Mouse (Mus musculus) forebrain, embryonic 13.5 days (tissue): ENCODE results near the gene Vash1. TPM values are rescaled to one million over a fixed set of nuclear protein-coding genes. Genes with fewer than 3 reads are reported as not detected.

ENCODE experiments used
- ATAC-seq: fragments of 200-750 bp; cut with Nextera tagmentation; 2 replicates; pipeline ENCODE4 v1.8.0; 2017
- H3K27ac ChIP-seq: fragments of 300-500 bp; sonication (generic); 2 replicates; pipeline ENCODE4 v1.5.1; 2015; ENCODE audit warnings: inconsistent platforms, mild to moderate bottlenecking, moderate library complexity
- H3K27me3 ChIP-seq: fragments of 300-500 bp; sonication (generic); 2 replicates; pipeline ENCODE4 v1.6.1; 2015; ENCODE audit warnings: mild to moderate bottlenecking, inconsistent platforms
- H3K36me3 ChIP-seq: fragments of 300-500 bp; sonication (generic); 2 replicates; pipeline ENCODE4 v1.6.1; 2015; ENCODE audit warnings: mild to moderate bottlenecking, inconsistent platforms; ENCODE audit not compliant: poor library complexity, severe bottlenecking
- H3K4me1 ChIP-seq: fragments of 300-500 bp; sonication (generic); 2 replicates; pipeline ENCODE4 v1.6.1; 2015; ENCODE audit warnings: inconsistent platforms
- H3K4me2 ChIP-seq: fragments of 300-500 bp; sonication (generic); 2 replicates; pipeline ENCODE4 v1.6.1; 2015; ENCODE audit warnings: inconsistent platforms, mild to moderate bottlenecking, moderate library complexity
- H3K4me3 ChIP-seq: fragments of 300-500 bp; sonication (generic); 2 replicates; pipeline ENCODE4 v1.5.1; 2015; ENCODE audit warnings: mild to moderate bottlenecking, inconsistent platforms
- H3K9ac ChIP-seq: fragments of 300-500 bp; sonication (generic); 2 replicates; pipeline ENCODE4 v1.6.1; 2015; ENCODE audit warnings: mild to moderate bottlenecking, inconsistent platforms
- H3K9me3 ChIP-seq: fragments of 300-500 bp; sonication (generic); replicated peaks from 2 replicates; pipeline ENCODE4 v1.6.1; 2016; ENCODE audit warnings: inconsistent platforms
- WGBS: fragments of 180-500 bp; shearing (Covaris S2); methylation state at CpG from one replicate; pipeline ENCODE4 v1.1.7; 2015; 5-methylcytosine and 5-hydroxymethylcytosine counted together
- polyA plus RNA-seq: library from polyadenylated mRNA; unstranded; fragments of >200 nt; fragmentation: Nextera tagmentation; extraction: Ambion mirVana; gene quantifications from 2 replicates; pipeline ENCODE4 v1.2.1, GENCODE M21; 2015

Vash1 gene
- 33.6 and 38.2 TPM in 2 replicates for polyA plus RNA-seq

DNA sequence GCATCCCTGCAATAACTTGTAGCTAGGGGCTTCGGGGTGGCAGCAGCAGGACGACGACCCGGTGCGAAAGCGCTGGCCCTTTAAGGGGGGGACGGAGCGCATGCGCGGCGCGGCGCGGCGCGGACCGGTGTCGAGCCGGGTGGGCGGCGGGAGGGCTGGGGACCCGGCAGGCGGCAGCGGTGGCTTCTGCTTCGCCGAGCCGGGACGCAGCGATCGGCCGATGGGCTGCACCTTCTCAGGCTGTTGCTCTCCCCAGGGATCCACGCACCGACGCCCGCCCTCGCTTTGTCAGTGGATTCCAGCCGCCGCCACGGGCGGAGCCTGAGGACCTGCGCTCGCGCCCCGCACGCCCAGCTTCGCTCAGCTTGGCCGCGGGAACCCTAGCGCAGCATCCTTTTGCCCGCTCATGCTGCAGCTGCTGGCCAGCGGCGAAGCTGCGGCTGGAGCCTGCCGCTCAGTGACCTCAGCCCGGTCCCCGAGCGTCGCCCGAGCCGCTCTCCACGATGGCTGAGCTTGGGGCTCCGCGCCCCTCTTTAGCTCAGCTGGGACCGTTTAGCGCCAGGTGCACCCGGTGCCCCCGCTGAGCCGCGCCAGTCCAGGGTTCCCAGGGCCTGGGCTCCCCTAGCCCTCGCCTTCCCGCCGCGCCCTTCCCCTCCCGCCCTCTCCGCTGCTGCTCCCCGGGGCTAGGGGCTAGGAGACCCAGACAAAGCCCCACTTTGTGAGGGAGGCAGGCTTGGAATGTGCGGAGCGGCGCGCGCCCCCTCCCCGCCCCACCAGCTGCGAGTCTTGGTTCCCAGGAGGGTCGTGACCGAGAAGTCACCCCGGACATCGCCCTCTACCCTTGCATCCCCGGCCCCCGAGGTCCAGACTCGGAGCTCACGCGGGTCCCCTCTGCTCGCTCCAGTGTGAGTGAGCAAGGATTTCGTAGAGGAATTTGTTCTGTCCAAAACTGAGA is at the start of gene Vash1:
Vash1 (plus strand) TSS at position 110 of the 955 bp plus-strand sequence.
- Histone ChIP-seq H3K4me2 (peak within 1 kb of the TSS; percentile 85), H3K9me3 (no peaks in the 10 kb centered on the region), H3K27me3 (peaks cover 6% of the 10 kb centered on the region), H3K9ac (peak within 1 kb of the TSS; percentile 100), H3K27ac (peak within 1 kb of the TSS; percentile 96), H3K36me3 (peaks cover 14% of the 10 kb centered on the region), H3K4me3 (peak within 1 kb of the TSS; percentile 94), H3K4me1 (peaks cover 38% of the 10 kb centered on the region)
- ATAC-seq = peak; percentile 85
- under 1% methylated on average over 80 of the region's 94 CpGs for WGBS

DNA sequence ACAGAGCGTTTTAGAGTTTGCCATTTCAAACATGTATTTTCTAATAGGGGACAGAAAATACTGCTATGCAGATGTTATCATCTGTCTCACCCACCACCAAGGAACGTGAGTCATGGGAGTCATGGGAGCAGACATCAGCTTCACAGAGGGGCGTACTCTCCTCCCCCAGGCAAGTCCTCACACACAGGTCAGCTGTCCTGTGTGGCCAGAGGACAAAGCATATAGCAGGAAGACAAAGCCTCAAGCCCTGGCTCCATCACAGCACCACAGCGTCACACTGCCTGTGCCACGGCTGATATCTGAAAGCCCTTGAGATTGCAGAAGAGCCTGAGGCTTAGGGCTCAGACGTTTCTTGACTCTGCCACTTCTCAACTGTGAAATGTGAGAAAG is 49.7 kb upstream of the Vash1 start:
- Histone ChIP-seq H3K27me3 (no peaks in the 10 kb centered on the region), H3K4me3 (no peak overlapping the region), H3K9me3 (no peaks in the 10 kb centered on the region), H3K4me1 (no peaks in the 10 kb centered on the region), H3K27ac (no peak overlapping the region), H3K9ac (no peak overlapping the region), H3K4me2 (no peak overlapping the region), H3K36me3 (no peaks in the 10 kb centered on the region)
- ATAC-seq = no peak
- 80% methylated on average over 6 of the region's 6 CpGs for WGBS

GRCm38 (mm10) chr12:86641763-86642162 is 36.7 kb upstream of the Vash1 start:
- WGBS = 30% methylated on average over 8 of the region's 8 CpGs

DNA sequence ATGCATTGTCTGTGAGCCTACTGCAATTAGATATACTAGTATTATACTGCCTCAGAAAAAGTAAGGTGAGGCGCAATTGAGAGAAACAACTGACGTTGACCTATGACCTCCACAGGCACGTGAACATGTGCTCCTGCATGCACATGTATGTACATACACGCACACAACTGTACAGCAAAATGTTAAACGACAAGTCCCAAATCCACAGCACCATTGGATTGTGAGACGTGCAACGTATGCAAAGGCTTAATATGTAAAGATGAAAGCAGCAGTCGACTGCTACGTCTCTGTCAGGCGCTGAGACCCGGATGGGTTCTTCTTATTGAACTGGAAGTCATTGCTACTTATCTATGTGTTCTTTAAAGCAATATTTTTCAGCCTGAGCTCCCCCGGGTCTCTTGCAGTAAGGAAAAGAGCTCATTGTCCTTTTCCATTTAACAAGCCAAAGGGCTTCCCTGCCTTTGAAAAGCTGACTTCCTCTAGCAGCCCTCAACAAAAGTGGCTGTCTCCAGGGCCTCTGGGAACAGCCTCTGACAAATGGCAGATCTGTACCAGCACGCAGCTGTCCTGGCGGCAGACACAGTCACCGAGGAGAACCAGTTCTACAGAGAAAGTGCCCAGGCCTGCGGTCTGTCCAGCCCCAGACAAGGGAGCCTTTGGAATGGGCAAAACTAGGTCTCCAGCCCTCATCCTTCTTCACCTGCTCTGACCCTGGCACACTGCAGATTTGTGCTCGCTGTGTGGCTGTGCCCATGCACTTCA is 33.8 kb upstream of the Vash1 start:
- Histone ChIP-seq H3K4me1 (peaks cover 38% of the 10 kb centered on the region), H3K9me3 (0 out of 2 replicates have a peak, but pooled peaks cover 3% of the 10 kb centered on the region), H3K27ac (peak overlapping the region; percentile 6; the same call in 1 of the 2 replicates), H3K36me3 (no peaks in the 10 kb centered on the region), H3K4me3 (no peak overlapping the region), H3K4me2 (no peak overlapping the region), H3K27me3 (no peaks in the 10 kb centered on the region), H3K9ac (no peak overlapping the region)
- WGBS = 54% methylated on average over 17 of the region's 17 CpGs
- no peak for ATAC-seq

More at GRCm38 (mm10) chr12:86641763-86642162, 36.7 kb upstream of the Vash1 start:
- Histone ChIP-seq H3K9me3 (no peaks in the 10 kb centered on the region), H3K4me3 (no peak overlapping the region), H3K4me2 (no peak overlapping the region), H3K9ac (no peak overlapping the region), H3K27ac (no peak overlapping the region), H3K4me1 (peaks cover 23% of the 10 kb centered on the region), H3K36me3 (no peaks in the 10 kb centered on the region), H3K27me3 (no peaks in the 10 kb centered on the region)
- 0 out of 2 replicates have a peak, but pooled peaks have one; percentile 33 for ATAC-seq

GRCm38 (mm10) chr12:86645494-86645893 is 33.0 kb upstream of the Vash1 start:
- H3K4me3 ChIP-seq = no peak overlapping the region
- H3K27ac ChIP-seq = no peak overlapping the region
- peaks cover 38% of the 10 kb centered on the region for H3K4me1 ChIP-seq
- H3K36me3 ChIP-seq = no peaks in the 10 kb centered on the region
- H3K27me3 ChIP-seq = no peaks in the 10 kb centered on the region
- H3K9ac ChIP-seq = no peak overlapping the region
- H3K9me3 ChIP-seq = 0 out of 2 replicates have a peak, but pooled peaks cover 3% of the 10 kb centered on the region
- no peak for ATAC-seq
- WGBS = 81% methylated on average over 5 of the region's 5 CpGs
- H3K4me2 ChIP-seq = no peak overlapping the region

GRCm38 (mm10) chr12:86646831-86647230 is 31.7 kb upstream of the Vash1 start:
- Histone ChIP-seq H3K27ac (peak overlapping the region; percentile 65), H3K4me1 (peaks cover 40% of the 10 kb centered on the region), H3K4me2 (peak overlapping the region; percentile 36), H3K4me3 (no peak overlapping the region), H3K9ac (no peak overlapping the region), H3K27me3 (no peaks in the 10 kb centered on the region), H3K36me3 (no peaks in the 10 kb centered on the region), H3K9me3 (0 out of 2 replicates have a peak, but pooled peaks cover 3% of the 10 kb centered on the region)
- peak; percentile 50 for ATAC-seq
- whole genome bisulfite sequencing = 32% methylated on average over 9 of the region's 9 CpGs

DNA sequence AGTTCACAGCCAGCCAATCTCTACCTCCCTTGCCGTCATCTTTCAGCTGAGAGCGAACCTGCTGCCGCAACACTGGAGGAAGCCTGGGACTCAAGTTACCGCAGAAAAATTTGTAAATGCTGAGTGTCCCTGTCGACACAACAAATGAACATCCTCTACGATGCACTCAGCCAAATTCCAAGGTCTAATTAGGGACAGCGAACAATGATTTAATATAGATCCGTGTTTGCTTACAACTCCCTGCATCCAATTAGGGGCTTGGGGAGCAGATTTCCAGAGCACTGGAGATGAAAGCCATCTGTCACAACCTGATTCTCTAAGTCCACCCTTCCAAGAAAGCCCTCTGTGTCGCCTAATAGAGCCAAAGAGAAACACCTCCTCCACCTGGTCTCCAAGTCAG is 31.2 kb upstream of the Vash1 start:
- peak; percentile 64 for ATAC-seq
- H3K4me2 ChIP-seq = peak overlapping the region; percentile 36

GRCm38 (mm10) chr12:86647736-86648135 is 30.8 kb upstream of the Vash1 start:
- no peak overlapping the region for H3K9ac ChIP-seq
- WGBS = 54% methylated on average over 5 of the region's 5 CpGs
- no peak for ATAC-seq

More for the DNA sequence above, 31.2 kb upstream of the Vash1 start:
- H3K4me1 ChIP-seq = peaks cover 45% of the 10 kb centered on the region
- H3K9ac ChIP-seq = no peak overlapping the region
- 0 out of 2 replicates have a peak, but pooled peaks cover 3% of the 10 kb centered on the region for H3K9me3 ChIP-seq
- peak overlapping the region; percentile 65 for H3K27ac ChIP-seq
- no peaks in the 10 kb centered on the region for H3K36me3 ChIP-seq
- H3K27me3 ChIP-seq = no peaks in the 10 kb centered on the region
- 13% methylated on average over 9 of the region's 9 CpGs for WGBS
- no peak overlapping the region for H3K4me3 ChIP-seq

DNA sequence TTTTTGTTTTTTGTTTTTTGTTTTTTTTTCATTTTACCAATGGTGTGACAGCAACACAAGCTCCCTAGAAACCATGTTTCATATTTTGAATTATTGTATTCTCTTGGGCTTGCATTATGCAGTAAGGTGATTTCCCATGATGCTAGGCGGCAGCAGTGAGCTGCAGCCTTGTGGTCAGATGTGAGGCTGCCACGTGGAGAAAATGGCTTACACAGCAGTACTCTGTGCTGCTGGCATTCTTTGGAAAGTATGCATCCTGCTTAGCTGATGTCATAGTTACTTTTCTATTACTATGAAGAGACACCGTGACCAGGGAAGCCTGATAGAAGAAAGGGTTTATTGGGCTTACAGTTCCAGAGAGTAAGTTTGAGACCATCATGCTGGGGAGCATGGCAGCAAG is 30.0 kb upstream of the Vash1 start:
- H3K9me3 ChIP-seq = 0 out of 2 replicates have a peak, but pooled peaks cover 3% of the 10 kb centered on the region
- ATAC-seq = no peak
- H3K36me3 ChIP-seq = no peaks in the 10 kb centered on the region
- no peak overlapping the region for H3K4me2 ChIP-seq
- H3K4me1 ChIP-seq = peaks cover 52% of the 10 kb centered on the region
- 0 out of 2 replicates have a peak, but pooled peaks cover under 1% of the 10 kb centered on the region for H3K27me3 ChIP-seq
- 77% methylated on average over 3 of the region's 3 CpGs for WGBS
- no peak overlapping the region for H3K4me3 ChIP-seq
- H3K27ac ChIP-seq = no peak overlapping the region
- no peak overlapping the region for H3K9ac ChIP-seq

More at GRCm38 (mm10) chr12:86647736-86648135, 30.8 kb upstream of the Vash1 start:
- Histone ChIP-seq H3K4me2 (no peak overlapping the region), H3K36me3 (no peaks in the 10 kb centered on the region), H3K4me3 (no peak overlapping the region), H3K4me1 (peaks cover 49% of the 10 kb centered on the region), H3K9me3 (0 out of 2 replicates have a peak, but pooled peaks cover 3% of the 10 kb centered on the region), H3K27me3 (no peaks in the 10 kb centered on the region), H3K27ac (peak overlapping the region; percentile 65; the same call in 1 of the 2 replicates)

- Histone ChIP-seq H3K4me3 (no peak overlapping the region), H3K4me2 (no peak overlapping the region), H3K9ac (no peak overlapping the region), H3K36me3 (no peaks in the 10 kb centered on the region), H3K27me3 (peaks cover 17% of the 10 kb centered on the region), H3K27ac (no peak overlapping the region), H3K4me1 (peaks cover 38% of the 10 kb centered on the region), H3K9me3 (0 out of 2 replicates have a peak, but pooled peaks cover 3% of the 10 kb centered on the region)
- 90% methylated on average over 8 of the region's 8 CpGs for WGBS
- no peak for ATAC-seq
Measured at GRCm38 (mm10) chr12:86651301-86651860, 27.1 kb upstream of the Vash1 start.

DNA sequence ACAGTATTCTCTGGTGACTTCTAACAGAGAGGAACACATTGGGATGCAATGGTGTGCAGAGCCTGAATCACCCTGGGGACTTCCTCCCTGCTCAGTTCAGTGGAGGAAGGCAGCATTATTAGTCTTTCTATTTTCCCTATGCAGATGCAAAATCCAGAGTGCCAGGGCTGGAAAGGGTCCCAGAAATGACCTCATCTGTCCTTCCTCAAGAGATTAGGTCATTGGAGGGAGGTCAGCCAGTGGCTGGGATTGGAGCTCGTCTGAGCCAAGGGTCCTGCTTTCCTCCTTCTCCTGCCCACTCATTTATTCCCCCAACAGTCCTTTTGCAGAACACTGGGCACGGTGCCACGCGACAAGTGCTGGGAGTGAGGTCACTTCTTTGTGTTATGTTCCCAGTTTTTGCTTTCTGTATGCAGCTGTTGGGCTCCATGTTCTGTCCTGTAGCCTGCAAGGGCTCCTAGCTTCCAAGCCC is 25.9 kb upstream of the Vash1 start:
- peak; percentile 91 for ATAC-seq
- H3K4me3 ChIP-seq = no peak overlapping the region
- H3K27ac ChIP-seq = peak overlapping the region; percentile 71
- 0 out of 2 replicates have a peak overlapping the region, but pooled peaks have one; percentile 10 for H3K4me2 ChIP-seq
- 24% methylated on average over 4 of the region's 4 CpGs for WGBS
- no peak overlapping the region for H3K9ac ChIP-seq
- peaks cover 26% of the 10 kb centered on the region for H3K4me1 ChIP-seq
- H3K27me3 ChIP-seq = peaks cover 17% of the 10 kb centered on the region
- 0 out of 2 replicates have a peak, but pooled peaks cover 3% of the 10 kb centered on the region for H3K9me3 ChIP-seq
- H3K36me3 ChIP-seq = no peaks in the 10 kb centered on the region
